Mouse (Mus musculus) neural tube, embryonic 14.5 days (tissue): Measurements from ENCODE around the gene Cyp26b1. TPM values are rescaled to one million over a fixed set of nuclear protein-coding genes. Genes with fewer than 3 reads are reported as not detected.

Experiments
- ATAC-seq: fragments of 200-750 bp; cut with Nextera tagmentation; 2 replicates; pipeline ENCODE4 v1.8.0; 2017; ENCODE audit warnings: low read depth, mild to moderate bottlenecking, moderate TSS enrichment, moderate library complexity
- H3K27ac ChIP-seq: fragments of 300-500 bp; sonication (generic); 2 replicates; pipeline ENCODE4 v1.5.1; 2014; ENCODE audit warnings: low read depth, mild to moderate bottlenecking, control low read depth, low read length, moderate library complexity, mixed read lengths
- H3K27me3 ChIP-seq: fragments of 300-500 bp; sonication (generic); 2 replicates; pipeline ENCODE4 v1.6.1; 2014; ENCODE audit warnings: low read length; ENCODE audit not compliant: control insufficient read depth, insufficient read depth
- H3K36me3 ChIP-seq: fragments of 300-500 bp; sonication (generic); 2 replicates; pipeline ENCODE4 v1.6.1; 2014; ENCODE audit warnings: low read length, mixed read lengths; ENCODE audit not compliant: control insufficient read depth, insufficient read depth
- H3K4me1 ChIP-seq: fragments of 300-500 bp; sonication (generic); 2 replicates; pipeline ENCODE4 v1.6.1; 2014; ENCODE audit warnings: low read length; ENCODE audit not compliant: control insufficient read depth, insufficient read depth
- H3K4me2 ChIP-seq: fragments of 300-500 bp; sonication (generic); 2 replicates; pipeline ENCODE4 v1.6.1; 2014; ENCODE audit warnings: mild to moderate bottlenecking, low read depth, low read length, control low read depth
- H3K4me3 ChIP-seq: fragments of 300-500 bp; sonication (generic); 2 replicates; pipeline ENCODE4 v1.5.1; 2014; ENCODE audit warnings: low read depth, low read length, control low read depth, mixed read lengths
- H3K9ac ChIP-seq: fragments of 300-500 bp; sonication (generic); replicated peaks from 2 replicates; pipeline ENCODE4 v1.6.1; 2014; ENCODE audit warnings: low read depth, mild to moderate bottlenecking, control low read depth, low read length, mixed read lengths
- H3K9me3 ChIP-seq: fragments of 300-500 bp; sonication (generic); 2 replicates; pipeline ENCODE4 v1.6.1; 2016; ENCODE audit warnings: low read length; ENCODE audit not compliant: control insufficient read depth
- WGBS: fragments of 180-500 bp; shearing (Covaris S2); extraction: QIAGEN DNeasy Blood & Tissue Kit; methylation state at CpG from one replicate; pipeline ENCODE4 v1.1.7; 2014; 5-methylcytosine and 5-hydroxymethylcytosine counted together
- polyA plus RNA-seq: library from polyadenylated mRNA; unstranded; fragments of >200 nt; fragmentation: Nextera tagmentation; extraction: Ambion mirVana; gene quantifications from 2 replicates; pipeline ENCODE4 v1.2.1, GENCODE M21; 2014

Gene Cyp26b1
- polyA plus RNA-seq, result 8.2 and 11.8 TPM in 2 replicates

- Histone ChIP-seq H3K9me3 (no peaks in the 10 kb centered on the region), H3K4me3 (no peak within 1 kb of the TSS), H3K27ac (no peak within 1 kb of the TSS), H3K27me3 (peaks cover 15% of the 10 kb centered on the region; the same call in 1 of the 2 replicates), H3K4me1 (no peaks in the 10 kb centered on the region), H3K4me2 (no peak within 1 kb of the TSS), H3K36me3 (no peaks in the 10 kb centered on the region), H3K9ac (no peak within 1 kb of the TSS)
- no peak for ATAC-seq
- 73% methylated on average over 10 of the region's 10 CpGs for WGBS
Measured at GRCm38 (mm10) chr6:84593693-84594092, at the start of gene Cyp26b1. Gene Cyp26b1 (minus strand): TSS chr6:84593908.

- Histone ChIP-seq H3K4me2 (no peak overlapping the region), H3K36me3 (no peaks in the 10 kb centered on the region), H3K27me3 (no peaks in the 10 kb centered on the region), H3K4me3 (no peak overlapping the region), H3K27ac (no peak overlapping the region), H3K9me3 (no peaks in the 10 kb centered on the region), H3K4me1 (no peaks in the 10 kb centered on the region), H3K9ac (no peak overlapping the region)
- no peak for ATAC-seq
- WGBS, result 59% methylated on average over 4 of the region's 4 CpGs
Measured at GRCm38 (mm10) chr6:84641062-84641431, 47.3 kb upstream of the Cyp26b1 start.

GRCm38 (mm10) chr6:84640324-84641061 lies 46.8 kb upstream of the Cyp26b1 start:
- Histone ChIP-seq H3K4me1 (no peaks in the 10 kb centered on the region), H3K4me2 (no peak overlapping the region), H3K4me3 (no peak overlapping the region), H3K27me3 (no peaks in the 10 kb centered on the region), H3K9me3 (no peaks in the 10 kb centered on the region), H3K9ac (no peak overlapping the region), H3K27ac (no peak overlapping the region), H3K36me3 (no peaks in the 10 kb centered on the region)
- 43% methylated on average over 9 of the region's 9 CpGs for WGBS
- ATAC-seq, result no peak

GRCm38 (mm10) chr6:84638206-84638605 lies 44.5 kb upstream of the Cyp26b1 start:
- no peak for ATAC-seq
- Histone ChIP-seq H3K9ac (no peak overlapping the region), H3K27ac (no peak overlapping the region), H3K9me3 (no peaks in the 10 kb centered on the region), H3K4me2 (no peak overlapping the region), H3K36me3 (no peaks in the 10 kb centered on the region), H3K27me3 (no peaks in the 10 kb centered on the region), H3K4me3 (no peak overlapping the region), H3K4me1 (no peaks in the 10 kb centered on the region)

GRCm38 (mm10) chr6:84631588-84631987 lies 37.9 kb upstream of the Cyp26b1 start:
- Histone ChIP-seq H3K4me3 (no peak overlapping the region), H3K36me3 (no peaks in the 10 kb centered on the region), H3K27me3 (no peaks in the 10 kb centered on the region), H3K4me2 (no peak overlapping the region), H3K9ac (no peak overlapping the region), H3K4me1 (no peaks in the 10 kb centered on the region), H3K9me3 (no peaks in the 10 kb centered on the region), H3K27ac (no peak overlapping the region)
- no peak for ATAC-seq
- 89% methylated on average over 2 of the region's 2 CpGs for WGBS

GRCm38 (mm10) chr6:84630276-84630675 lies 36.6 kb upstream of the Cyp26b1 start:
- Histone ChIP-seq H3K9ac (no peak overlapping the region), H3K36me3 (no peaks in the 10 kb centered on the region), H3K27me3 (no peaks in the 10 kb centered on the region), H3K4me1 (no peaks in the 10 kb centered on the region), H3K9me3 (no peaks in the 10 kb centered on the region), H3K27ac (no peak overlapping the region), H3K4me2 (no peak overlapping the region), H3K4me3 (no peak overlapping the region)
- ATAC-seq, result no peak
- WGBS, result 25% methylated on average over 1 of the region's 1 CpGs

- Histone ChIP-seq H3K4me2 (no peak overlapping the region), H3K4me3 (no peak overlapping the region), H3K4me1 (no peaks in the 10 kb centered on the region), H3K36me3 (no peaks in the 10 kb centered on the region), H3K9me3 (no peaks in the 10 kb centered on the region), H3K27ac (no peak overlapping the region), H3K9ac (no peak overlapping the region), H3K27me3 (no peaks in the 10 kb centered on the region)
- WGBS, result 93% methylated on average over 5 of the region's 5 CpGs
- no peak for ATAC-seq
Measured at GRCm38 (mm10) chr6:84628831-84629230, 35.1 kb upstream of the Cyp26b1 start.

- no peaks in the 10 kb centered on the region for H3K9me3 ChIP-seq
- no peaks in the 10 kb centered on the region for H3K27me3 ChIP-seq
- no peaks in the 10 kb centered on the region for H3K36me3 ChIP-seq
- 90% methylated on average over 2 of the region's 2 CpGs for WGBS
- H3K9ac ChIP-seq, result no peak overlapping the region
- H3K4me1 ChIP-seq, result no peaks in the 10 kb centered on the region
- ATAC-seq, result no peak
- no peak overlapping the region for H3K4me3 ChIP-seq
- H3K27ac ChIP-seq, result no peak overlapping the region
- no peak overlapping the region for H3K4me2 ChIP-seq
Measured at GRCm38 (mm10) chr6:84626398-84626797, 32.7 kb upstream of the Cyp26b1 start.

- Histone ChIP-seq H3K4me2 (no peak overlapping the region), H3K27ac (no peak overlapping the region), H3K27me3 (no peaks in the 10 kb centered on the region), H3K36me3 (peaks cover 4% of the 10 kb centered on the region; the same call in 1 of the 2 replicates), H3K9me3 (no peaks in the 10 kb centered on the region), H3K4me1 (no peaks in the 10 kb centered on the region), H3K9ac (no peak overlapping the region), H3K4me3 (no peak overlapping the region)
- ATAC-seq, result no peak
- 95% methylated on average over 6 of the region's 6 CpGs for WGBS
Measured at GRCm38 (mm10) chr6:84619166-84619565, 25.5 kb upstream of the Cyp26b1 start.
